Mouse (Mus musculus) kidney, adult 2 months (tissue): ENCODE results near the gene Bcar3.

Experiments
- CTCF ChIP-seq: fragments of 200-500 bp; conservative IDR thresholded peaks from 2 replicates; pipeline ENCODE4 v1.5.1; 2011; ENCODE audit warnings: low read depth, mild to moderate bottlenecking, control low read depth, low read length, moderate library complexity, mixed read lengths; ENCODE audit not compliant: insufficient read depth, insufficient read length
- POLR2A ChIP-seq: fragments of 200-500 bp; IDR thresholded peaks from one replicate; pipeline ENCODE4 v1.6.1; 2011; ENCODE audit warnings: low read depth, low read length, control low read depth

GRCm38 (mm10) chr3:122420410-122420774, 126.5 kb downstream of the Bcar3 start:
- TF ChIP-seq CTCF (no peak), POLR2A (no peak)
